Mouse (Mus musculus) bone marrow, adult 2 months (tissue): ENCODE results near the gene Gm27179.
"Not testable (repeated sequence)": the region's sequence is repeated elsewhere in the genome, so short reads cannot be mapped to it uniquely, and the experiment has no call there.

Source experiments
- CTCF ChIP-seq: fragments of 200-500 bp; IDR thresholded peaks from 2 replicates; pipeline ENCODE4 v1.5.1; 2011; ENCODE audit warnings: low read length, control low read depth; ENCODE audit not compliant: control insufficient read depth, insufficient read depth
- POLR2A ChIP-seq: fragments of 200-500 bp; IDR thresholded peaks from 2 replicates; pipeline ENCODE4 v1.6.1; 2011; ENCODE audit warnings: low read depth, mild to moderate bottlenecking, control low read depth, low read length, borderline replicate concordance; ENCODE audit not compliant: control insufficient read depth

DNA sequence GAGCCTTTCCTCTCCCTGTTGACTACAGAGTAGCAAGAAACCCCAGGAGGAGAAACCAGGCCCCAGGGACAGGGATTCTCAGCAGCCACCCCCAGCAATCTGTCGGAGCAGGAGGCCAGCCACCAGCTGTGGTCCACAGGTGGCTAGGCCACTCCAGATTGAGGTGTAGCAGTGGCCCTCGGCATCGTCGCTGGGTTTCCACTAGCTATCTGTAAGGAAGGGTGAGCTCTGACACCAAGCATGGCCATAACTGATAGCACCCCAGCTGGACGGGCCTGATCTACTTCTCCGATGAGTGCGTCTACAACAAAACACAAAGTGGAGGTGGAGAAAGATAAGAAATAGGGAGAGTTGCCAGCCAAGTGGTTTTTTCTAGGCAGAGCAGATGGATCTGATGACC, 24.2 kb upstream of the Gm27179 start:
- TF ChIP-seq POLR2A, CTCF: not testable (repeated sequence)
